Mouse (Mus musculus): ENCODE results near the gene Anks1.

- TF ChIP-seq POLR2A (IDR thresholded peaks at IDR 0.05; ENCODE audit: borderline replicate concordance, control insufficient read depth, low read depth, low read length) (no peak), CTCF (IDR thresholded peaks at IDR 0.05; ENCODE audit: control insufficient read depth, insufficient read depth, low read length) (no peak)
Observed at GRCm38 (mm10) chr17:28016056-28016797, 107.1 kb downstream of the Anks1 start.
